Mouse (Mus musculus) adrenal gland, adult (tissue): Measurements from ENCODE around the gene Dennd5a.

Experiments used
- DNase-seq, 2 experiments: peaks; one replicate each; pipeline ENCODE4 v3.0.0; 2022 to 2023; ENCODE audit warnings: low spot score in 1 of 2; ENCODE audit not compliant: inconsistent age in 2 of 2

The Dennd5a gene

GRCm38 (mm10) chr7:109965658-109966057 lies 5.4 kb upstream of the Dennd5a start:
- no peak for DNase-seq

- DNase-seq, result no peak
These were observed 3.4 kb upstream of the Dennd5a start for GRCm38 (mm10) chr7:109963707-109964106.

GRCm38 (mm10) chr7:109962596-109962995 lies 2.3 kb upstream of the Dennd5a start:
- peak in 1 of 2 experiments; percentile 54 for DNase-seq

DNA sequence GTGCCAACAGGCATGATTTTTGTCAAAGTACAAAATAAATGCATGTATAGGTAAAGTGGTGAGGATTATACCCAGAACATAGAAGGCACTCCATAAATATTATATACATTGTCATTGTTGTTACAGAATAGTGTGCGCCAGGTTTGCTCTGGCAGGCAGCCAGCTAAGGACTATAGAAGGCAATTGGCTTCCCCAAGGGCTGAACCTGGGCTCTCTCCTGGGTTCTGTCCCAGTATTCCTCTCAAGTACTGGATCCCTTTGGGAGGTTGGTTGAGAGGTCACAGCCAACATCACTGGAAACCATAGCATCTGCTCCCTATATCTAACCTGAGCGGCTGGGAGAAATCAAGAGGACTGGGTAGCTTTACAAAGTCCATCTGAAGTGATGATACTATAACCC lies 1.3 kb upstream of the Dennd5a start:
- DNase-seq, result peak in 1 of 2 experiments; percentile 49

DNA sequence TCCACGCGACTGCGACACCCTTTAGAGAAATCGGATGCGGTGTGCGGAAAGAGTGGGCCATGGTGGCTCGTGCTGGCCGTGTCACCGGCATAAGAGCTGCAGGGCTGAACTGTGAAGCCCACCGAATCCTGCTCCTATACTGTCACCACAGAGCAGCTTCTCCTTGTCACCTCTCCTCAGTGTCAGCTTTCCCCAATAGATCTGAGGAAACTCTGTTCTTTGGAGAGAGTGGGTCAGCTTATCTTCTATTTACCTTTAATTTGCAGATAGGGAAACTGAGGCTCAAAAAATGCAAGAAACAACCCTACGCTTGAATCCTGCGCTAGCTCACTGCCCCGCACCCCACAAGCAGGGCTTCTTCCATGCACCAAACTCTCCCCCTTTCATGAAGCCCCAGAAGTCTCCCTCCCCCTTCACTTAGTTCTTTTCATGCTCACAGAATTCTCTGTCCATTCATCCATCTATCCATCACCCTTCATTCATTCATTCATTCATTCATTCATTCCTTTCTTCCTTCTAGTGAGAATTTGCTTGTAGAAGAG lies 414 bp upstream of the Dennd5a start:
- no peak for DNase-seq

DNA sequence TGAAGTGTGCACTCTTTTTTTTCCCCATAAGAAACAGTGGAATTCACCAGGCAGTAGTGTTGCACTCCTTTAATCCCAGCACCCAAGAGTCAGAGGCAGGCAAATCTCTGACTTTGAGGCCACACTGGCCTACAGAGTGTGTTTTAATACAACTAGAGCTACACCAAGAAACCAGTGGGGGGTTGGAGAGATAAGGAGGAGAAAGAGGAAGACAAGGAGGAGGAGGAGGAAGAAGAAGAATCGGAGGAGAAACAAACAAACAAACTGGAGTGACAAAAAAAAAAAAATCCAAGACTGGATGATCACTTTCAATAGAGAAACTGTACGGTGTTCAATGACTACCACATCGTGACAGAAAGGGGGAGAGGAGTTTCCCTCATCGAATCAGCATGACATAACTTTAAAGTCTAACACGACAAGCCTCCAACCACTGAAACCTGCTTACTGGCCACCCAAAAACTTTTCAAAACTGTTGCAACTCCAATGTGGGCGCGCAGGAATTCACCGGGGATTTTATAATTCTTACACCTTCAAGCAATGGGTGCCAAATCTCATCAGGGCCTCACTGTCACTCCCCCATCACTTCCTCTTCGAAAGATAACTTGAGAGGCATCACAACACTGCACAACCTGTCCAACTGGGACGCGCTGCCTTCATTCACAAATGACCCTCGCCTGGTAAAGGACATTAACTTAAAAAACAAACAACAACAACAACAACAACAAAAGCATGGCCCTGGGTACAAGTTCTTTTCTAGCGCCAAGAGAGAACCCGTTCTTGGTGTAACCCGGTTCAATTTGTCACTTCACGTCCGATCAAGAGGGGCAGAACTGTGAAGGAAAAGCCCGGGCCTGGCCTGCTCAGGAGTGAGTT lies 1.2 kb downstream of the Dennd5a start:
- no peak for DNase-seq

DNA sequence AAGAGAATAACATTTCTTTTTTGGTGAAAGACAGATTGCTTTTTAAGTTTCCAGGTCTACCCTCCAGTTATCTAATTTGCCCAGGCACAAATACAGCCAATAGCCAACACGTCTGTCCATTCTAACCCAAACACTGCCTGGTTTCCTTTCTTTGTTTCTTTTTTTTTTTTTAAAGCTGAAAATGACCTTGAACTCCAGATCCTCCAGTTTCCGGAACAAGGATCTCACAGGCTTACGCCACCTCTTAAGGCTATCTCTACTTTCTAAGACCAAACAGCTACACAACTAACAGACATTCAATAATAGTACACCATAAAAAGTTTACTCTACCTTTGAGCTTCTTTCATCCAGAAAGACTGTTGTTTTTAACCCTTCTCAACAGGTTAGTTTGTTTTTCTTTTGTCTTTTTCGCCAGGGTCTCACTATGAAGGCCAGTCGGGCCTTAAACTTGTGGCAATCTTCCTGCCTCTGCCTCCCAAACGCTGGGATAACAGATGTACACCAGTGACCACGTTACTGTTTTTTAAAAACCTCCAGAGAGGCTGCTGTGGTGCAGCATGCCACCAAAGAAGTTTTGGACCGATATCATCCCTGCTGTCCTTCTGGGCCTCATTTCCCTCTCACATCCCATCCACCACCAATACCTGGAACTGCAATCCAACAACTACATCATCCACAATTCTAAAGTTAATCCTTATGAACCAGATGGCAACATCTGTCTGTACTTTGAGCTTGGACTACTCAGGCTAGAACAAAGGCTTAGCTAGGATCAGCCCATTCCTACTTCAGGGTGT lies 2.1 kb downstream of the Dennd5a start:
- peak in 1 of 2 experiments; percentile 68 for DNase-seq

DNA sequence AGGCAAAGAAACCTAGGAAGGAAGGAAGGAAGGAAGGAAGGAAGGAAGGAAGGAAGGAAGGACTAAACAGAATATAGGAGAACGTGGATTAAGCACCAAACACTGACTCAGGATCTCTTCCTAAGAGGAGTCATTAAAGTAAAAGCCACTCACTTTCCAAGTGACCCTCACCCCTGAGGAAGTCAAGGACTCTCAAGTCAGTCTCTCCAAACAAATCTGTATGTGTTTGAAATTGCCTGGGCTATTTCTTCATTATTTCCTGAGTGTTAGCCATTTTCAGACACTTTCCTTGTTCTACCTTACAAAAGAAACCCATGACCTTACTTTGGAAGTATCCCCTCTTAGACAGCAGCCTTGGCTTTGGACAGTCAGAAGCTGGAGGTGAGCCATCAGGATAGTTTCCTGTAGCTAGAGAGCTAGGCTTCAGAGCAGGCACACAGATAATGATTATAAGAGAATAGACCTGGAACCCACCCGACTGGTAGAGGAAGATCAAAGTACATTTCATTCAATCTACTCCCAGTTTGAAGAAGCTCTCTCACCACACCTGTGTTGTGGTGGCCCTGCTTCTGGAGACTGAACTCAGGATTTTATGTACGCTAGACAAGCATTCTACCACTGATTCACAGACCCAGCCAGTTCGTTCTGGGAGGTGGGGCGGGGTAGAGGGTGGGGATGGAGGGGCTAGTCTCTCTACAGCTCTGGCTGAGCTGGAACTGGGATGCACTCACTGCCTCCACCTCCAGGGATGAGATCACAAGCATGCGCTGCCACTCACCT lies 5.5 kb downstream of the Dennd5a start:
- peak in 1 of 2 experiments; percentile 84 for DNase-seq

DNA sequence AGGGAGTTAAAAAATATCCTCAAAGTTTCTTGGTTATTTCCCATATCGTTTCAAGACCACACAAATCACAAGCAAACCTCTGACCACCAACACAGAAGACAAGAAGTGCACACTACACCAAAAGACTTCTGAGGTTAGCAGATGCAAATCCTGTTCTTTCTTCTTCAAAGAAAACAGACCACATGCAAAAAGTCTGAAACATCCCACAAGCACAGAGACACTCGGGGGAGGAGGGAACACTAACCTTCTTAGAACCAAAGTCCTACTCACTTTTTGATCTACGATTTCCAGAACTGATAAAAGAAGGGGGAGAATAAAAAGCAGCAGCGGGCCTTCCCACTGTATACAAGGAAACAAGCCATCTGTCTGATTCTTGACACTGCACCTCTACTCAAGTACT lies 9.0 kb downstream of the Dennd5a start:
- DNase-seq, result no peak

GRCm38 (mm10) chr7:109944421-109945034 lies 15.7 kb downstream of the Dennd5a start:
- DNase-seq, result no peak

DNA sequence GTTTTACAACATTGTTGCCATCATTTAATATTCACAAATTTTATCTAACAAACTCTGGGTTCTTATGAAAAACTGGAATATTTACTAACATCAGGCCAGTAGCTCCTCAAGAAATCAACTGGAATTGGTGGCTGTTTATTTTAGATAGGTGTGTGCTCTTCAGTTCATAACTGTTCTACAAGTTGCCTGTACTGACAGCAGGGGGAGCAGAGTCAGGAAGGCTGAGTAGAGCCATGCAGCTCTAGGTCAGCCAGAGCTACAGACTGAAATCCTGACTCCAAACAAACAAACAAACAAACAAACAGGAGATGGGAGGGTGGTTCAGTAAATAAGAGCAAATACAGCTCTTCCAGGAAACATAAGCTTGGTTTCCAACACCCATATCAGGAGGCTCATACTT lies 30.6 kb downstream of the Dennd5a start:
- DNase-seq, result no peak

GRCm38 (mm10) chr7:109928365-109928764 lies 31.9 kb downstream of the Dennd5a start:
- DNase-seq, result no peak

DNA sequence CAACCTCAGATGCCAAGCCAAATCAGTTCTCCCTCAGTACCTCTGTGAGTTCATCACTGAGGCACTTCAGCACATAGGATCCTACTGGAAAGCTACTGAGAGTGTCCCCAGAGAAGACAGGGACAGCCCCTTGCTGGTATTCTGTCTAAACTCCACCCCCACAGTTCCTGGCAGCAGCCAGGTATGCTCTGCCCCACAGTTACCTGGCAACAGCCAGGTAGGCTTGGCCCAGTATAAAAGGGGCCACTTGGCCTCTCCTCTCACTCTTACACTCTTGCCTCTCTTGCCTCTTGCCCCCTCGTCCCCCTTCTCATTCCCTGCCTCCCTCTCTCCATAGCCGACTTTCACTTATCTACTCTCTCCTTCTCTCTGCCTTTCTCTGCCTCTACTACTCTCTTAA lies 35.3 kb downstream of the Dennd5a start:
- DNase-seq, result no peak

GRCm38 (mm10) chr7:109922889-109923288 lies 37.4 kb downstream of the Dennd5a start:
- no peak for DNase-seq

DNA sequence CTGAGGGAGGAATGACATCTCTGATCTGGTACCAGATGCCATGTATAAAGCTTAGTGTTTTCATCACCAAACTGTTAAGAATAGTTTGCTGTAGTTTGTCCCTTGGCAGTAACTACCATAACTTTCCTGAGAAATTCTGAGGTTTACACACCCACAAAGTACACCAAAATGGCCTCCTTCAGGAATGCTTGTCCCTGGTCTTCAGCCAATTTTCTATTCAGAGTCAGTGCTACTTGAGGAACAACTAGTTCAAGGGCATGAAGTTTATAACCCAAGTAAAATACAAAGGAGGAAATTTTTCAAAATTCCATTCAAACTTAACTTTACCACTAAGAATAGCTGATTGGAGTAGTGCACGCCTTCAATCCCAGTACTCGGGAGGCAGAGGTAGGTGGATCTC lies 54.1 kb downstream of the Dennd5a start:
- DNase-seq, result peak in 1 of 2 experiments; percentile 49

DNA sequence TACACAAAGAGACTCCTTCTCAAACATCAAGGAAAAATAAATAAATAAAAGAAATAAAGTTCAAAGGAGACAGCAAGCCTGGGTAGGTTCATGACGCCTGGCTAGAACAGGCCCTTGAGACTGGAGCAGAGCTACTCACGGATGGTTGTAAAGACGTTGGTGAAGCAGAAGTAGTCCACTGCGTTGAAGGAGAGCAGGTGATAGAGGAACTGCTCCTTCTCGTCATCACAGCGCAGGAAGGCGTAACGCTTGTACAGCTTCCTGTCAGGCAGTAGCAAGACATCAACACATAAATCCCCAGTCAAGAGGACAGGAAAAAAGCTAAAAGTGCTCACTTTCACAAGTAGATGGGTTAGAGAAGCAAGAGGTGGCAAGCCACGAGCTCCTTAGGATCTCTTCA lies 59.3 kb downstream of the Dennd5a start:
- no peak for DNase-seq

- DNase-seq, result peak; percentile 62 to 87
These were observed 61.4 kb downstream of the Dennd5a start for GRCm38 (mm10) chr7:109898911-109899310.

GRCm38 (mm10) chr7:109892530-109892929 lies 67.7 kb downstream of the Dennd5a start:
- peak; percentile 65 to 83 for DNase-seq

- DNase-seq, result no peak
These were observed 68.5 kb downstream of the Dennd5a start for GRCm38 (mm10) chr7:109891786-109892185.

GRCm38 (mm10) chr7:109890256-109890655 lies 70.0 kb downstream of the Dennd5a start:
- DNase-seq, result no peak

DNA sequence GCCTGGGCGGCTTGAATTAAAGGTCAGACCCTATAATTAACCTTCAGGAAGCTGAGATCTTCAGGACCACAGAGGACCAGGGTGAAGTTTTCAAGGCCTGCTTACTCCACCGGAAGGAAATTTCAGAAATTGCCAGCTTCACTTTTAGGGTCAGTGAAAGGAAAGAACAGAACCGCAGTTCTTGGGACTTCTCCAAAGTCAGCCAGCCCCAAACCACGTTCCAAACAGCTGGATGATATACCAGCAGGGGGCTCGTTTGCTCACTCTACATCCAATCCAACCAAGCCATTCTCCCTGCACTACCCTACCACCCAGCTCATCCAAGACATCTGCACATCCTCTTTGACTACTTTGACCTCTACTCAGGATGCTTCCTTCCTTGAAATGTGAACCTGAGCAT lies 71.0 kb downstream of the Dennd5a start:
- DNase-seq, result no peak
